In genomic region chr7:122189484-122189883, GRCm38 (mm10) we compare ENCODE assay signal across 8 mouse cellular contexts. TPM values are rescaled to one million over a fixed set of nuclear protein-coding genes. Genes with fewer than 3 reads are reported as not detected.
DNase-seq lines count a peak whose midpoint lies in the region; ATAC-seq and TF ChIP-seq lines count a peak whose summit lies in the region.

No protein-coding gene starts in this region.

- no peak overlapping the region for H3K9ac ChIP-seq in MEL (ENCODE audit: control insufficient read depth, low read depth, low read length, poor library complexity, severe bottlenecking)
- no peak overlapping the region for H3K9ac ChIP-seq in liver, embryonic 11.5 days (ENCODE audit: low read depth, low read length)

- H3K4me3 ChIP-seq in MEL (ENCODE audit: control insufficient read depth in 1 of 2, insufficient read depth in 1 of 2, low read depth in 2 of 2, low read length in 2 of 2) = no peak overlapping the region
- no peak overlapping the region for H3K4me3 ChIP-seq in liver, embryonic 11.5 days (ENCODE audit: low read depth, low read length)

- no peak for TF ChIP-seq EP300 in MEL (IDR thresholded peaks at IDR 0.05; ENCODE audit: low read depth in 1 of 2, low read length in 2 of 2)

- ATAC-seq in cerebellum, adult (ENCODE audit: insufficient number of reproducible peaks, low FRiP score, low TSS enrichment) = no peak
- peak; percentile 34; the same call in 1 of the 2 replicates for ATAC-seq in liver, embryonic 11.5 days (replicated peaks; ENCODE audit: low FRiP score)

- peak; percentile 74 to 80 for DNase-seq in cerebellum, postnatal 10 days
- DNase-seq in layer of hippocampus, postnatal 10 days (ENCODE audit: low spot score in 2 of 2) = peak; percentile 56 to 62
- DNase-seq in layer of hippocampus, adult 8-10 months (ENCODE audit: low spot score in 2 of 2) = no peak
- DNase-seq in MEL (ENCODE audit: low read depth, low spot score) = peak; percentile 72
- peak; percentile 39 for DNase-seq in embryo, embryonic 11.5 days (ENCODE audit: low read depth, low spot score)
- DNase-seq in liver, embryonic 11.5 days (ENCODE audit: low spot score) = peak; percentile 56
- peak; percentile 79 for DNase-seq in splenic B cell, adult 2 months (ENCODE audit: low read depth, low spot score)

- no peaks in the 10 kb centered on the region for H3K36me3 ChIP-seq in MEL (ENCODE audit: control insufficient read depth in 1 of 2, insufficient read depth in 2 of 2, low read length in 2 of 2)
- no peaks in the 10 kb centered on the region for H3K36me3 ChIP-seq in liver, embryonic 11.5 days (ENCODE audit: control insufficient read depth, insufficient read depth, low read length)
- no peaks in the 10 kb centered on the region for H3K36me3 ChIP-seq in splenic B cell, adult 2 months (ENCODE audit: control insufficient read depth, insufficient read depth, low read length, poor library complexity, severe bottlenecking)

- H3K27ac ChIP-seq in MEL (ENCODE audit: control insufficient read depth, low read depth, low read length) = no peak overlapping the region
- H3K27ac ChIP-seq in liver, embryonic 11.5 days (ENCODE audit: low read depth, low read length) = no peak overlapping the region

- peak; percentile 42 for TF ChIP-seq RAD21 in MEL (IDR thresholded peaks at IDR 0.05; ENCODE audit: low read depth, low read length)

- H3K4me1 ChIP-seq in MEL (ENCODE audit: control insufficient read depth in 1 of 2, insufficient read depth in 2 of 2, low read length in 2 of 2) = no peaks in the 10 kb centered on the region
- no peaks in the 10 kb centered on the region for H3K4me1 ChIP-seq in liver, embryonic 11.5 days (replicated peaks; ENCODE audit: control insufficient read depth, insufficient read depth, low read length)

- peak; percentile 75 to 85 (median 78) for TF ChIP-seq CTCF in MEL (IDR thresholded peaks at IDR 0.05 in 2 of 3, conservative IDR thresholded peaks at IDR 0.05 in 1 of 3; ENCODE audit: control insufficient read depth in 1 of 3, insufficient read depth in 1 of 3, low read depth in 2 of 3, low read length in 3 of 3, poor library complexity in 1 of 3, severe bottlenecking in 1 of 3)

- no peak overlapping the region for H3K4me2 ChIP-seq in liver, embryonic 11.5 days

- no peaks in the 10 kb centered on the region for H3K27me3 ChIP-seq in MEL (ENCODE audit: control insufficient read depth in 1 of 2, insufficient read depth in 2 of 2, low read length in 2 of 2)
- 0 out of 2 replicates have a peak, but pooled peaks cover 2% of the 10 kb centered on the region for H3K27me3 ChIP-seq in liver, embryonic 11.5 days (replicated peaks; ENCODE audit: control insufficient read depth, insufficient read depth, low read length)
- no peaks in the 10 kb centered on the region for H3K27me3 ChIP-seq in splenic B cell, adult 2 months (ENCODE audit: control insufficient read depth, insufficient read depth, low read length, poor library complexity, severe bottlenecking)

- WGBS in liver, embryonic 11.5 days = 24% methylated on average over 7 of the region's 7 CpGs

- no peak for TF ChIP-seq POLR2A in MEL (IDR thresholded peaks at IDR 0.05; ENCODE audit: control insufficient read depth in 1 of 2, insufficient read depth in 1 of 2, low read depth in 1 of 2, low read length in 2 of 2, poor library complexity in 1 of 2)

- H3K9me3 ChIP-seq in MEL (replicated peaks; ENCODE audit: insufficient read depth, low read length) = no peaks in the 10 kb centered on the region
- H3K9me3 ChIP-seq in liver, embryonic 11.5 days (ENCODE audit: control insufficient read depth, low read length) = no peaks in the 10 kb centered on the region

- H3K79me2 ChIP-seq in MEL (ENCODE audit: control insufficient read depth, insufficient read depth, low read length, poor library complexity) = no peaks in the 10 kb centered on the region

TF ChIP-seq in MEL, 35 proteins besides CTCF, POLR2A, EP300 and RAD21:
- TF ChIP-seq MAFK (IDR thresholded peaks at IDR 0.05; ENCODE audit: borderline replicate concordance, low read depth, low read length) = no peak
- TF ChIP-seq ZNF384 (IDR thresholded peaks at IDR 0.05; ENCODE audit: low read depth, low read length) = 0 out of 2 replicates have a peak, but pooled peaks have one; percentile 31
- no peak for TF ChIP-seq E2F4 (IDR thresholded peaks at IDR 0.05; ENCODE audit: borderline replicate concordance, low read depth, low read length)
- TF ChIP-seq SMC3 (IDR thresholded peaks at IDR 0.05; ENCODE audit: low read depth, low read length) = peak; percentile 57
- 0 out of 2 replicates have a peak, but pooled peaks have one; percentile 13 for TF ChIP-seq ZC3H11A (IDR thresholded peaks at IDR 0.05; ENCODE audit: low read depth, low read length)

RNA-seq across cellular contexts. Expression of gene Ern2, which starts 3.5 kb away (rescaled TPM):
- 1 to 10 TPM in 1 of 2 experiments, under 1 TPM in 1; 0.89 to 1.2 TPM for total RNA-seq in layer of hippocampus, postnatal 10 days (2021)
- under 1 TPM; 0.26 to 0.87 (median 0.73) TPM for total RNA-seq in layer of hippocampus, adult 8-10 months (2022)
- total RNA-seq in MEL (2012; rRNA removed) = not detected in 2 replicates
- polyA plus RNA-seq in MEL (2012; ENCODE audit: insufficient read depth in 1 of 2, insufficient read length in 2 of 2, low read depth in 1 of 2, low replicate concordance in 2 of 2, missing spikeins in 1 of 2) = not detected
- not detected in 2 replicates for polyA plus RNA-seq in liver, embryonic 11.5 days (2014; fragmentation: Nextera tagmentation; extraction: Ambion mirVana)

RNA-seq across cellular contexts. Expression of gene Chp2, which starts 29.8 kb away (rescaled TPM):
- 1 to 10 TPM; 3.0 to 3.6 TPM for total RNA-seq in layer of hippocampus, postnatal 10 days (2021)
- 1 to 10 TPM; 2.5 to 3.4 (median 2.9) TPM for total RNA-seq in layer of hippocampus, adult 8-10 months (2022)
- total RNA-seq in MEL (2012; rRNA removed) = not detected in 2 replicates
- polyA plus RNA-seq in MEL (2012; ENCODE audit: insufficient read depth in 1 of 2, insufficient read length in 2 of 2, low read depth in 1 of 2, low replicate concordance in 2 of 2, missing spikeins in 1 of 2) = not detected
- polyA plus RNA-seq in liver, embryonic 11.5 days (2014; fragmentation: Nextera tagmentation; extraction: Ambion mirVana) = 0.12 TPM in 1 of 2 replicates, not detected in the other

RNA-seq across cellular contexts. Expression of gene Plk1, which starts 30.2 kb away (rescaled TPM):
- 1 to 10 TPM; 4.8 to 5.4 TPM for total RNA-seq in layer of hippocampus, postnatal 10 days (2021)
- total RNA-seq in layer of hippocampus, adult 8-10 months (2022) = 1 to 10 TPM; 1.7 to 2.8 (median 2.5) TPM
- 46.7 and 67.8 TPM in 2 replicates for total RNA-seq in MEL (2012; rRNA removed)
- polyA plus RNA-seq in MEL (2012; ENCODE audit: insufficient read depth in 1 of 2, insufficient read length in 2 of 2, low read depth in 1 of 2, low replicate concordance in 2 of 2, missing spikeins in 1 of 2) = 100 to 1,000 TPM; 157 to 244 TPM
- polyA plus RNA-seq in liver, embryonic 11.5 days (2014; fragmentation: Nextera tagmentation; extraction: Ambion mirVana) = 177 and 180 TPM in 2 replicates

RNA-seq across cellular contexts. Expression of gene Dctn5, which starts 56.6 kb away (rescaled TPM):
- total RNA-seq in layer of hippocampus, postnatal 10 days (2021) = 100 to 1,000 TPM in 1 of 2 experiments, 10 to 100 TPM in 1; 89.0 to 106 TPM
- 100 to 1,000 TPM in 3 of 4 experiments, 10 to 100 TPM in 1; 95.7 to 114 (median 101) TPM for total RNA-seq in layer of hippocampus, adult 8-10 months (2022)
- 46.6 and 54.2 TPM in 2 replicates for total RNA-seq in MEL (2012; rRNA removed)
- 100 to 1,000 TPM in 1 of 2 experiments, 10 to 100 TPM in 1; 71.3 to 203 TPM for polyA plus RNA-seq in MEL (2012; ENCODE audit: insufficient read depth in 1 of 2, insufficient read length in 2 of 2, low read depth in 1 of 2, low replicate concordance in 2 of 2, missing spikeins in 1 of 2)
- polyA plus RNA-seq in liver, embryonic 11.5 days (2014; fragmentation: Nextera tagmentation; extraction: Ambion mirVana) = 90.1 and 95.4 TPM in 2 replicates

RNA-seq across cellular contexts. Expression of gene Palb2, which starts 56.7 kb away (rescaled TPM):
- total RNA-seq in layer of hippocampus, postnatal 10 days (2021) = 1 to 10 TPM; 2.7 to 3.0 TPM
- 1 to 10 TPM; 1.7 to 2.5 (median 2.4) TPM for total RNA-seq in layer of hippocampus, adult 8-10 months (2022)
- total RNA-seq in MEL (2012; rRNA removed) = 16.1 and 20.8 TPM in 2 replicates
- 10 to 100 TPM in 1 of 2 experiments, not detected in 1; 17.7 TPM for polyA plus RNA-seq in MEL (2012; ENCODE audit: insufficient read depth in 1 of 2, insufficient read length in 2 of 2, low read depth in 1 of 2, low replicate concordance in 2 of 2, missing spikeins in 1 of 2)
- 27.8 and 28.9 TPM in 2 replicates for polyA plus RNA-seq in liver, embryonic 11.5 days (2014; fragmentation: Nextera tagmentation; extraction: Ambion mirVana)

Comparison
In these comparisons a context has a peak if more than half of its experiments do, and no peak if none do; other contexts are left out.
1. DNase-seq: peak in cerebellum, postnatal 10 days (2 of 2), layer of hippocampus, postnatal 10 days (2 of 2), MEL (single experiment), embryo, embryonic 11.5 days (single experiment), liver, embryonic 11.5 days (single experiment) and splenic B cell, adult 2 months (single experiment); none in layer of hippocampus, adult 8-10 months (0 of 2).